Mouse (Mus musculus) liver, adult 2 months (tissue): ENCODE measurements around the gene Kdm3a. TPM values are rescaled to one million over a fixed set of nuclear protein-coding genes. Genes with fewer than 3 reads are reported as not detected.

ENCODE experiments used
- DNase-seq: peaks from one replicate; pipeline ENCODE4 v3.0.0-alpha.2; 2011; ENCODE audit warnings: low read depth, low spot score; ENCODE audit errors: extremely low read depth
- H3K27ac ChIP-seq: fragments of 200-500 bp; replicated peaks from 2 replicates; pipeline ENCODE4 v1.5.1; 2012; ENCODE audit warnings: low read depth, mild to moderate bottlenecking, control low read depth, inconsistent platforms, low read length; ENCODE audit not compliant: insufficient read depth
- H3K27me3 ChIP-seq: fragments of 200-500 bp; 2 replicates; pipeline ENCODE4 v1.6.1; 2012; ENCODE audit warnings: mild to moderate bottlenecking, moderate library complexity, low read length, inconsistent platforms; ENCODE audit not compliant: control insufficient read depth, insufficient read depth
- H3K36me3 ChIP-seq: fragments of 200-500 bp; 2 replicates; pipeline ENCODE4 v1.6.1; 2012; ENCODE audit warnings: low read length, inconsistent platforms; ENCODE audit not compliant: control insufficient read depth, insufficient read depth
- H3K4me1 ChIP-seq: fragments of 200-500 bp; 2 replicates; pipeline ENCODE4 v1.6.1; 2011; ENCODE audit warnings: low read length; ENCODE audit not compliant: control insufficient read depth, insufficient read depth
- H3K4me3 ChIP-seq: fragments of 200-500 bp; 2 replicates; pipeline ENCODE4 v1.5.1; 2011; ENCODE audit warnings: low read depth, mild to moderate bottlenecking, control low read depth, low read length, moderate library complexity; ENCODE audit not compliant: insufficient read depth
- H3K79me2 ChIP-seq: fragments of 200-500 bp; 2 replicates; pipeline ENCODE4 v1.6.1; 2012; ENCODE audit warnings: inconsistent platforms, mild to moderate bottlenecking, low read length, moderate library complexity; ENCODE audit not compliant: control insufficient read depth, insufficient read depth
- H3K9ac ChIP-seq: fragments of 200-500 bp; 2 replicates; pipeline ENCODE4 v1.6.1; 2012; ENCODE audit warnings: low read depth, mild to moderate bottlenecking, control low read depth, inconsistent platforms, low read length
- CTCF ChIP-seq: fragments of 200-500 bp; IDR thresholded peaks from 2 replicates; pipeline ENCODE4 v1.5.1; 2011; ENCODE audit warnings: low read depth, low read length, control low read depth
- POLR2A ChIP-seq: fragments of 200-500 bp; IDR thresholded peaks from 2 replicates; pipeline ENCODE4 v1.6.1; 2011; ENCODE audit warnings: low read length, control low read depth; ENCODE audit not compliant: insufficient read depth; ENCODE audit errors: extremely low read depth
- WGBS: fragments of 180-500 bp; shearing (Covaris S2); methylation state at CpG from one replicate; pipeline ENCODE4 v1.1.7; 2018; 5-methylcytosine and 5-hydroxymethylcytosine counted together
- polyA plus RNA-seq: library from polyadenylated mRNA; depleted of rRNA; stranded (reverse); fragments of >200 nt; gene quantifications from 2 replicates; pipeline ENCODE4 v1.2.3, GENCODE M21; 2012; rRNA removed
- total RNA-seq: library from RNA; depleted of rRNA; stranded (reverse); fragments of >200 nt; gene quantifications from 2 replicates; pipeline ENCODE4 v1.2.3, GENCODE M21; 2014; rRNA removed

Gene Kdm3a
- total RNA-seq: 17.6 and 24.0 TPM in 2 replicates
- polyA plus RNA-seq: 2.6 and 4.0 TPM in 2 replicates

GRCm38 (mm10) chr6:71632829-71633662 lies at the start of gene Kdm3a:
TSS of gene Kdm3a (minus strand) at chr6:71632990.
- peak within 1 kb of the TSS; percentile 93 for H3K27ac ChIP-seq
- H3K9ac ChIP-seq: peak within 1 kb of the TSS; percentile 96
- peak; percentile 94 for DNase-seq
- H3K79me2 ChIP-seq: no peaks in the 10 kb centered on the region
- under 1% methylated on average over 63 of the region's 63 CpGs for WGBS
- H3K4me3 ChIP-seq: peak within 1 kb of the TSS; percentile 95
- H3K27me3 ChIP-seq: no peaks in the 10 kb centered on the region
- H3K36me3 ChIP-seq: peaks cover 18% of the 10 kb centered on the region
- peaks cover 2% of the 10 kb centered on the region for H3K4me1 ChIP-seq
- TF ChIP-seq CTCF: peak; percentile 56
- peak; percentile 92 for TF ChIP-seq POLR2A

- Histone ChIP-seq H3K27ac (no peak overlapping the region), H3K27me3 (no peaks in the 10 kb centered on the region), H3K79me2 (no peaks in the 10 kb centered on the region), H3K4me3 (no peak overlapping the region), H3K36me3 (no peaks in the 10 kb centered on the region), H3K4me1 (no peaks in the 10 kb centered on the region), H3K9ac (no peak overlapping the region)
- no peak for DNase-seq
- 69% methylated on average over 7 of the region's 7 CpGs for WGBS
- TF ChIP-seq CTCF (peak; percentile 16; the same call in 1 of the 2 replicates), POLR2A (no peak)
Observed at GRCm38 (mm10) chr6:71678891-71679290, 46.1 kb upstream of the Kdm3a start.

DNA sequence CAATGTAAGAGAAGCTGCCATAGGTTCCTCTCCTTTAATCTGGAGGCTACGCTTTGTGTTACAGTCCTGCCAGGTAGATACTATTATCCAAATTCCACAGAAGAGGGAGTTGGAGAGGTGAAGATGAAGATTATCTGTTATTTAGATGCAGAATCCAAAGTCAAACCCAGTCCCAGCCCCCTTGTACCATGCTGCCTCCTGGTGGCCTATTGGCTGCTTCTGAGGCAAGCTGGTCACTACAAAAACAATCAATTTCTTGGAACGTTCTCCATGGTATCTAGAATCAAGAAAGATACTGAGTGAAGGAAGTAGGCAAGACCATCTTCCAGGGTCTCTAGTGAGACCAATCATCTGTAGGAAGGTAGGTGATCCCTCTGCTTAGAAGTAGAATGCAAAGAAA lies 40.4 kb upstream of the Kdm3a start:
- Histone ChIP-seq H3K27me3 (no peaks in the 10 kb centered on the region), H3K4me3 (no peak overlapping the region), H3K36me3 (no peaks in the 10 kb centered on the region), H3K9ac (no peak overlapping the region), H3K79me2 (no peaks in the 10 kb centered on the region), H3K4me1 (no peaks in the 10 kb centered on the region), H3K27ac (no peak overlapping the region)
- peak; percentile 10 for DNase-seq
- 58% methylated on average over 2 of the region's 2 CpGs for WGBS
- TF ChIP-seq CTCF: peak; percentile 70
- no peak for TF ChIP-seq POLR2A

GRCm38 (mm10) chr6:71664511-71664910 lies 31.7 kb upstream of the Kdm3a start:
- no peak overlapping the region for H3K4me3 ChIP-seq
- no peak overlapping the region for H3K9ac ChIP-seq
- no peak overlapping the region for H3K27ac ChIP-seq
- H3K4me1 ChIP-seq: no peaks in the 10 kb centered on the region
- TF ChIP-seq CTCF (no peak), POLR2A (no peak)
- no peaks in the 10 kb centered on the region for H3K36me3 ChIP-seq
- DNase-seq: peak; percentile 13
- no peaks in the 10 kb centered on the region for H3K27me3 ChIP-seq
- WGBS: 76% methylated on average over 1 of the region's 1 CpGs
- no peaks in the 10 kb centered on the region for H3K79me2 ChIP-seq

GRCm38 (mm10) chr6:71658290-71658689 lies 25.5 kb upstream of the Kdm3a start:
- Histone ChIP-seq H3K79me2 (no peaks in the 10 kb centered on the region), H3K27me3 (no peaks in the 10 kb centered on the region)
- TF ChIP-seq POLR2A (no peak), CTCF (no peak)

GRCm38 (mm10) chr6:71655835-71656234 lies 23.0 kb upstream of the Kdm3a start:
- peak; percentile 43 for DNase-seq
- WGBS: 34% methylated on average over 3 of the region's 3 CpGs
- TF ChIP-seq CTCF: no peak
- TF ChIP-seq POLR2A: no peak
- no peak overlapping the region for H3K4me3 ChIP-seq
- no peaks in the 10 kb centered on the region for H3K36me3 ChIP-seq
- no peaks in the 10 kb centered on the region for H3K27me3 ChIP-seq
- H3K4me1 ChIP-seq: no peaks in the 10 kb centered on the region; the same call in 1 of the 2 replicates
- no peaks in the 10 kb centered on the region for H3K79me2 ChIP-seq
- no peak overlapping the region for H3K27ac ChIP-seq
- H3K9ac ChIP-seq: no peak overlapping the region

More at GRCm38 (mm10) chr6:71658290-71658689, 25.5 kb upstream of the Kdm3a start:
- Histone ChIP-seq H3K4me1 (no peaks in the 10 kb centered on the region; the same call in 1 of the 2 replicates), H3K27ac (no peak overlapping the region), H3K4me3 (no peak overlapping the region), H3K36me3 (no peaks in the 10 kb centered on the region), H3K9ac (no peak overlapping the region)
- WGBS: 55% methylated on average over 2 of the region's 2 CpGs
- DNase-seq: no peak
